Mouse (Mus musculus) testis, adult 2 months (tissue): ENCODE data around the gene Supt4a.

Experiments
- CTCF ChIP-seq: fragments of 200-500 bp; IDR thresholded peaks from 2 replicates; pipeline ENCODE4 v1.5.1; 2012; ENCODE audit warnings: low read depth, mild to moderate bottlenecking, inconsistent platforms, low read length, moderate library complexity; ENCODE audit not compliant: control insufficient read depth, insufficient read depth, insufficient replicate concordance
- POLR2A ChIP-seq: fragments of 200-500 bp; IDR thresholded peaks from 2 replicates; pipeline ENCODE4 v1.6.1; 2012; ENCODE audit warnings: low read depth, mild to moderate bottlenecking, inconsistent platforms, low read length, moderate library complexity; ENCODE audit not compliant: control insufficient read depth

- TF ChIP-seq CTCF (no peak), POLR2A (no peak)
Observed at GRCm38 (mm10) chr11:87750043-87750421, 12.7 kb downstream of the Supt4a start.
